Mouse (Mus musculus) small intestine, adult 2 months (tissue): ENCODE data around the gene Smarcc1.

ENCODE experiments used
- CTCF ChIP-seq: fragments of 200-500 bp; IDR thresholded peaks from 2 replicates; pipeline ENCODE4 v1.5.1; 2012; ENCODE audit warnings: low read depth, mild to moderate bottlenecking, control low read depth, inconsistent platforms, low read length, moderate library complexity, mixed read lengths; ENCODE audit not compliant: insufficient replicate concordance, insufficient read length; ENCODE audit errors: extremely low read depth
- POLR2A ChIP-seq: fragments of 200-500 bp; IDR thresholded peaks from 2 replicates; pipeline ENCODE4 v1.6.1; 2012; ENCODE audit warnings: low read depth, mild to moderate bottlenecking, control low read depth, inconsistent platforms, low read length, moderate library complexity

DNA sequence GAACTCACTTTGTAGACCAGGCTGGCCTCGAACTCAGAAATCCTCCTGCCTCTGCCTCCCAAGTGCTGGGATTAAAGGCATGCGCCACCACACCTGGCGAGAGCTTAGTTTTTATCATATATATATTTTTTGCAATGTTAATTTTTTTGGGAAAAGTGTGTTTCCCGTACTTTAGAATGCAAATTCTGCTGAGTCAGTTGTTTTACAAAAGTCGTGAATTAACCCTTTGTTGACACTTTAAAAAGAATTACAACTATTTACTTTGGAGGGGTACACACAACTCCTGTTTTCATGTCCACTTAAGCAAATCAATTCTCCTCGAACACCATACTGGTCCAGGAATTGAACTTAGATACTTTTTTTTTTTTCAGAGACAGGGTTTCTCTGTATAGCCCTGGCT, 15.4 kb downstream of the Smarcc1 start:
- TF ChIP-seq POLR2A (no peak), CTCF (no peak)
